Mouse (Mus musculus) urinary bladder, adult 2 months (tissue): ENCODE results near the gene Josd1. TPM values are rescaled to one million over a fixed set of nuclear protein-coding genes. Genes with fewer than 3 reads are reported as not detected.

ENCODE experiments used
- DNase-seq: peaks from one replicate; pipeline ENCODE4 v3.0.0; 2022; ENCODE audit warnings: low spot score
- polyA plus RNA-seq: library from polyadenylated mRNA; depleted of rRNA; stranded (reverse); fragments of >200 nt; gene quantifications from 2 replicates; pipeline ENCODE4 v1.2.3, GENCODE M21; 2012; rRNA removed

The Josd1 gene
- polyA plus RNA-seq, 1 experiment = 34.1 TPM

DNA sequence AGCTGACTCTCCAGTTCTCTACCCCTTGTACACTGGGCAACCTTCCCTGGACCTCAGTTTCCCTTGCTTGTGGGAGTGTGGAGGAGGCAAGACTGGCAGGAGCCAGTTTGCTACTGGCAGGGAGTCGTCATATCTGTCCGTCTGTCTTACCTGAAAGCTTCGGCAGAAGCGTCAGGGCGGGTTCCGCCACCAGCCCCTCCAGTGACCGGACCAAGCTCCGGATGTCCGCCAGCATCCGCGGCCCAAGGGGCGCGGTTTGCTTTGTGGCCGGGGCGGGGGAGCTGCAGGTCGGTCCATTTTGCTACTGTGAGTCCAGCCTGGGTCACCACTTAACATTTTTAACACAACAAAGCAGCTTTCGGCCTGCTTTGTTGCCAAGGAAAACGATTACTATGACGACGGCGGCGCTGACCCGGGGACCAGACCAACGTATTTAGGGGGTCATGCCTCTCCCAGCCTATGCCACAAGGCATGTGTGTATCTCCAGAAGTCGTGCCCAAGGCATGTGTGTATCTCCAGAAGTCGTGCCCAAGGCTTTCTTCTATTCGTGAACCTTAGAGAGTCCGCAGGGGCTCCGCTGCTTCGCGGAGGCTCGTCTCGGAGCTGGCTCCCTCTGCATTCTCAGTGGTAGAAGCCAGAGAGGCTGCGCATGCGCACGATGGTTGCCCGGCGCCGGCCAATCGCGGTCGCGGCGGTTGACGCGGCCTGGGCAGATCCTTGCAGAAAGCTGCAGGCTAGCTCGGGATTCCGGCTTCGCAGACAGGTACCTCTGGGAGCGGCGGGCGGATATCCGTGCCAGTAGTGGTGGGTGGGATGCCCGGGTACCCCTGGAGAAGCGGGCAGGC lies 29.0 kb downstream of the Josd1 start, which contains the start of the genes Fam227a and Cby1:
TSS of gene Fam227a (minus strand) at position 426 of the 845 bp plus-strand sequence.
TSS of gene Cby1 (plus strand) at position 669 of the 845 bp plus-strand sequence.
- peak; percentile 96 for DNase-seq

DNA sequence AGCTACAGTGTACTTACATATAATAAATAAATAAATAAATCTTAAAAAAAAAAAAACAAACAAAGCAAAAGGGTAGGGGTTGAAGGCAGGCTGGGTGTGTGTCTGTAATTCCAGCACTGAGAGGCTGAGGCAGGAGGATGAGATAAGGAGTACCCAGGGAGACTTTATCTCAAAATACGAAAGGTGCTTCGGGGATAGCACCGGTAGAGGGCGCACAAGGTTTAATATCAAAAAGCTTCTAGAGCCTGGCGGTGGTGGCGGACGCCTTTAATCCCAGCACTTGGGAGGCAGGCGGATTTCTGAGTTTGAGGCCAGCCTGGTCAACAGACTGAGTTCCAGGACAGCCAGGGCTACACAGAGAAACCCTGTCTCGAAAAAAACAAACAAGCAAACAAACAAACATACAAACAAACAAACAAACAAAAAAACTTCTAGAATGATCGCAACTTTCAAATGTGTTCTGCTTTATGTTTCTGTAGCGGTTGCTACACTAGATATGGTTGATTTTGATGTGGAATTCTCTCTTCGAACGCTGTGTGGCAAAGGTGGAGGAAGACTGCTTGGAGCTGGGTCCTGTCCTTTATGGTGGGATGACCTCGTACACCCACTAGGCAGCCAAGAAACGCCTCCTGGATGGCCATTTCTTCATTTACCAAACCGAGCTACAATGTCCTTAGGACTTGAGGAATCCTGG lies 29.7 kb downstream of the Josd1 start:
- DNase-seq = peak; percentile 57

- DNase-seq = no peak
These were observed 31.3 kb downstream of the Josd1 start for GRCm38 (mm10) chr15:79656451-79656850.

DNA sequence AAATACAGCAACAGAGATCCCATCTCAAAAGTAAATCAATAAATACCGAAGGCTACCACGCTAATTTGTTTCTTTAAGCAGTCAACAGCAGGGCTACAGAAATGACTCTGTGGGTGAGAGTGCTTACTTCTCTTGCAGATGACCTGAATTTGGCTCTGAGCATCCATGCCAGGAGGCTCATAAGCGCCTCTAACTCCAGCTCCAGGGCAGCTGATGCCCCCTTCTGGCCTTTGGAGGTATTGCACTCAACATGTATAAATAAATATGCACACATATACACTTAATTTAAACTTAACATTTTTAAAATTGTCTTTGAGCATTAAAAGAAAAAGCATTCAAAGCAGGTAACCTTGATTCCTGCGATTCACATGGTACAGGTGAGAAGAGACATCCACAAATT lies 36.2 kb downstream of the Josd1 start:
- no peak for DNase-seq

GRCm38 (mm10) chr15:79650569-79650968 lies 37.1 kb downstream of the Josd1 start:
- no peak for DNase-seq

GRCm38 (mm10) chr15:79648130-79648529 lies 39.6 kb downstream of the Josd1 start:
- no peak for DNase-seq

DNA sequence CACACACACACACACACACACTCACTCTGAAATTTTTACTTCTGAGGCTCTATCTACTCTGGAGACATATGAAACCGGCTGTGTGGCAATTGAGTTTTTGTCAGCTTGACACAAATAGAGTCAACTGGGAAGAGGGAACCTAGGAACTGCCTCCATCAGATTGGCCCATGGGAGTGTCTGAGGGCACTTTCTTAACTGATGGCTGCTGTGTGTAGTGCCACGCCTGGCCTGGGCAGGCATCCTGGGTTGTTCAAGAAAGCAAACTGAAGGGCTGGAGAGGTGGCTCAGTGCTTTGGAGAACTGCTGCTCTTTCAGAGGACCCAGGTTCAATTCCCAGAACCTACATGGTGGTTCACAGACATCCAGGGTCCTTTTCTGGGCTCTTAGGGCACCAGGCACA lies 42.2 kb downstream of the Josd1 start:
- DNase-seq = no peak

DNA sequence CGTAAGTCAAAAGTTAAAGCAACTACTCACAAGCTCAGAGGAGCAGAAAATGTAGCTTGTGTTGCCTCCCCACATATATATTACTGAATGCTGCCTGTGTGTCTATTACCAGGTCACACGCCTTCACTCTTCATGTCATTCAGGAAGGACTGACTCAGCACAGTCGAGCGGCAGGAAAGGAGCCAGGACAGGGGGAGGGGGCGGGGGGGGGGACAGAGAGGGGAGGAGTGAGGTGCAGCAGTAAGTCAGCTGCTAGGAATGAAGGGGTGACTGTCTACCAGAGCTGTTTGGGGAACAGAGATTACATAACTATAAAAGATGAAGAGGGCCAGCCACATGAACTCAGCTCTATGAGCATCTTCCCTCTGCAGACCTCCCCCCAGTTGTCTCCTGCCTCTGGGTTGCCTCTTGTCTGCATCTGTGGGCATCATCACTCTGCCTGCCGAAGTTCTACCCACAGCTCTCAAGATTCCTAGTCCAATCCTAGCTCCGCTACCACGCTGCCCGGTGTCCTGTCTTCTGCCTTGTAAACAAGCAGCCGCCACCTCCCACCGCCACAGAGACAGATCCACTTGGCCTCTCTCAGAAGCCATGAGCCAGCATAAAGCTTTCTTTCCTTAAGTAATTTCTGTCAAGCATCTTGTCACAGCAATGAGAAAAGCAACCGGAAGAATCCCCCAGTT lies 46.4 kb downstream of the Josd1 start:
- no peak for DNase-seq

- DNase-seq = no peak
These were observed 57.2 kb downstream of the Josd1 start for GRCm38 (mm10) chr15:79630471-79630870.

Other genes with a start within 250 kb of the Josd1 start
- 76.7 and 90.3 TPM in 2 replicates for gene Csnk1e, start 232.4 kb downstream of the Josd1 start, polyA plus RNA-seq
- 0.04 and 0.07 TPM in 2 replicates for gene Kcnj4, start 182.7 kb downstream of the Josd1 start, polyA plus RNA-seq
- 48.5 and 54.9 TPM in 2 replicates for gene Kdelr3, start 171.5 kb downstream of the Josd1 start, polyA plus RNA-seq
- 363 and 536 TPM in 2 replicates for gene Ddx17, start 141.2 kb downstream of the Josd1 start, polyA plus RNA-seq
- 1.2 and 1.9 TPM in 2 replicates for gene Dmc1, start 82.8 kb downstream of the Josd1 start, polyA plus RNA-seq
- gene Fam227a, start 29.0 kb downstream of the Josd1 start, polyA plus RNA-seq = 3.3 and 3.4 TPM in 2 replicates
- gene Cby1, start 28.7 kb downstream of the Josd1 start, polyA plus RNA-seq = 14.8 and 16.4 TPM in 2 replicates
- gene Tomm22, start 17.1 kb downstream of the Josd1 start, polyA plus RNA-seq = 93.0 and 110 TPM in 2 replicates
- gene Gtpbp1, start 2.9 kb upstream of the Josd1 start, polyA plus RNA-seq = 20.0 and 32.1 TPM in 2 replicates
- gene Sun2, start 54.6 kb upstream of the Josd1 start, polyA plus RNA-seq = 57.9 and 83.3 TPM in 2 replicates
- 40.5 and 45.8 TPM in 2 replicates for gene Dnal4, start 89.9 kb upstream of the Josd1 start, polyA plus RNA-seq
- gene Nptxr, start 116.8 kb upstream of the Josd1 start, polyA plus RNA-seq = 1.9 and 4.4 TPM in 2 replicates
- 0.47 and 0.87 TPM in 2 replicates for gene Npcd, start 146.3 kb upstream of the Josd1 start, polyA plus RNA-seq
- 86.2 and 94.3 TPM in 2 replicates for gene Cbx6, start 146.8 kb upstream of the Josd1 start, polyA plus RNA-seq
- gene Apobec3, start 203.7 kb upstream of the Josd1 start, polyA plus RNA-seq = 59.2 and 62.1 TPM in 2 replicates